Mouse (Mus musculus): ENCODE results near the gene Fam155a. TPM values are rescaled to one million over a fixed set of nuclear protein-coding genes. Genes with fewer than 3 reads are reported as not detected.

Fam155a gene
- polyA plus RNA-seq, 1 experiment from 2014 or later = 7.1 TPM

DNA sequence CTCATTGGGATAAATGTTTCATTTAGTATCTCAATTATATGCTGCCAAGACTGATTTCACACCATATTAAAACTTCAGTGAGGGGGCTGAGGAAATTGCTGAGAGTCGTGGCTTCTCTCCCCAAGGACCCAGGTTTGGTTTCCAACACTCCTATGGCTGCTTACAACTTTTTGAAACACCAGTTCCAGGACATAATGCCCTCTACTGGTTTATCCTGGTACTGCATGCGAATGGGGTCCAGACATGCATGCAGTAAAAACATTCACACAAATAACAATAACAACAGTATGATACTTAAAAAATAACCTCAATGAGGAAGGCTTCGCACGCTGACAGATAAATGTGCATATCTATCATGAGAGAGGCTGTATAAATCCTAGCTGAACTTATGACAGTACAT is 319.4 kb downstream of the Fam155a start:
- Histone ChIP-seq H3K27me3 (ENCODE audit: control insufficient read depth, insufficient read depth, low read length) (no peaks in the 10 kb centered on the region), H3K4me3 (ENCODE audit: low read depth, low read length) (no peak overlapping the region), H3K27ac (ENCODE audit: low read depth, low read length) (no peak overlapping the region), H3K4me1 (replicated peaks; ENCODE audit: control insufficient read depth, insufficient read depth, low read length) (no peaks in the 10 kb centered on the region), H3K9me3 (ENCODE audit: control insufficient read depth, low read length) (no peaks in the 10 kb centered on the region), H3K9ac (ENCODE audit: low read depth, low read length) (no peak overlapping the region), H3K36me3 (ENCODE audit: control insufficient read depth, insufficient read depth, low read length) (no peaks in the 10 kb centered on the region), H3K4me2 (replicated peaks; ENCODE audit: low read depth, low read length) (no peak overlapping the region)
- peak; percentile 21 for DNase-seq (ENCODE audit: low spot score)
- no peak for ATAC-seq (ENCODE audit: low FRiP score)
- 61% methylated on average over 4 of the region's 4 CpGs for WGBS

GRCm38 (mm10) chr8:9448613-9449012 is 322.3 kb downstream of the Fam155a start:
- DNase-seq (ENCODE audit: low spot score) = no peak
- no peaks in the 10 kb centered on the region for H3K4me1 ChIP-seq (replicated peaks; ENCODE audit: control insufficient read depth, insufficient read depth, low read length)
- H3K9ac ChIP-seq (ENCODE audit: low read depth, low read length) = no peak overlapping the region
- ATAC-seq (ENCODE audit: low FRiP score) = no peak
- peak overlapping the region; percentile 20; the same call in 1 of the 2 replicates for H3K27ac ChIP-seq (ENCODE audit: low read depth, low read length)
- H3K9me3 ChIP-seq (ENCODE audit: control insufficient read depth, low read length) = no peaks in the 10 kb centered on the region
- 72% methylated on average over 7 of the region's 7 CpGs for WGBS
- no peaks in the 10 kb centered on the region for H3K27me3 ChIP-seq (ENCODE audit: control insufficient read depth, insufficient read depth, low read length)
- H3K4me3 ChIP-seq (ENCODE audit: low read depth, low read length) = no peak overlapping the region
- H3K36me3 ChIP-seq (ENCODE audit: control insufficient read depth, insufficient read depth, low read length) = no peaks in the 10 kb centered on the region
- H3K4me2 ChIP-seq (replicated peaks; ENCODE audit: low read depth, low read length) = no peak overlapping the region

DNA sequence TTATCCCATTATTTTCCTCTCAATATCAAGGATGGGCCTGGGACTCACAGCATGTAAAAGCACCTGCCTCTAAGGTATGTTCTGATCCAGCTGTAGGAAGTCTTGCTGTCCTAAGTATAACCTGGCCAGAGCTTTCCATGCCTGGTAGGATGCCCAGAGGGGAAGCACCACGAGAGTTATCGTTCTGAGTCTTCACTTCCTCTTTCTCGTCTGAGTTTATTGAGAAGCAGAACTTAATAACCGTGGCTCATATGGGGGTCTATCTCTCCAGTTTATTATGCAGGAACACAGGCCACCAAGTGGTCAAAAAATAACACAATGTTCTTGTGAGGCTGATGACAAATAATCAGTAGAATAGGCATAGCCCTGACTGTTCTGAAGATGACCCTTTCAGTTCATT is 333.1 kb downstream of the Fam155a start:
- H3K36me3 ChIP-seq (ENCODE audit: control insufficient read depth, insufficient read depth, low read length) = no peaks in the 10 kb centered on the region
- H3K4me2 ChIP-seq (replicated peaks; ENCODE audit: low read depth, low read length) = no peak overlapping the region
- H3K27ac ChIP-seq (ENCODE audit: low read depth, low read length) = no peak overlapping the region
- H3K9me3 ChIP-seq (ENCODE audit: control insufficient read depth, low read length) = no peaks in the 10 kb centered on the region
- no peak for ATAC-seq (ENCODE audit: low FRiP score)
- no peak for DNase-seq (ENCODE audit: low spot score)
- H3K27me3 ChIP-seq (ENCODE audit: control insufficient read depth, insufficient read depth, low read length) = no peaks in the 10 kb centered on the region
- WGBS = 89% methylated on average over 4 of the region's 4 CpGs
- no peak overlapping the region for H3K9ac ChIP-seq (ENCODE audit: low read depth, low read length)
- H3K4me1 ChIP-seq (replicated peaks; ENCODE audit: control insufficient read depth, insufficient read depth, low read length) = no peaks in the 10 kb centered on the region
- H3K4me3 ChIP-seq (ENCODE audit: low read depth, low read length) = no peak overlapping the region

- H3K27me3 ChIP-seq (ENCODE audit: control insufficient read depth, insufficient read depth, low read length) = no peaks in the 10 kb centered on the region
- H3K4me1 ChIP-seq (replicated peaks; ENCODE audit: control insufficient read depth, insufficient read depth, low read length) = no peaks in the 10 kb centered on the region
- WGBS = 54% methylated on average over 10 of the region's 10 CpGs
- ATAC-seq (ENCODE audit: low FRiP score) (no peak), DNase-seq (ENCODE audit: low spot score) (peak; percentile 37)
- no peak overlapping the region for H3K9ac ChIP-seq (ENCODE audit: low read depth, low read length)
- no peaks in the 10 kb centered on the region for H3K9me3 ChIP-seq (ENCODE audit: control insufficient read depth, low read length)
- H3K36me3 ChIP-seq (ENCODE audit: control insufficient read depth, insufficient read depth, low read length) = no peaks in the 10 kb centered on the region
- H3K4me3 ChIP-seq (ENCODE audit: low read depth, low read length) = no peak overlapping the region
- no peak overlapping the region for H3K27ac ChIP-seq (ENCODE audit: low read depth, low read length)
- H3K4me2 ChIP-seq (replicated peaks; ENCODE audit: low read depth, low read length) = no peak overlapping the region
Measured at GRCm38 (mm10) chr8:9435501-9435900, 335.5 kb downstream of the Fam155a start.

GRCm38 (mm10) chr8:9432635-9433372 is 338.2 kb downstream of the Fam155a start:
- H3K27me3 ChIP-seq (ENCODE audit: control insufficient read depth, insufficient read depth, low read length) = no peaks in the 10 kb centered on the region
- H3K4me3 ChIP-seq (ENCODE audit: low read depth, low read length) = no peak overlapping the region
- no peak for ATAC-seq (ENCODE audit: low FRiP score)
- WGBS = 83% methylated on average over 11 of the region's 11 CpGs
- H3K27ac ChIP-seq (ENCODE audit: low read depth, low read length) = no peak overlapping the region
- no peaks in the 10 kb centered on the region for H3K36me3 ChIP-seq (ENCODE audit: control insufficient read depth, insufficient read depth, low read length)
- H3K9ac ChIP-seq (ENCODE audit: low read depth, low read length) = no peak overlapping the region
- DNase-seq (ENCODE audit: low spot score) = no peak
- H3K9me3 ChIP-seq (ENCODE audit: control insufficient read depth, low read length) = no peaks in the 10 kb centered on the region
- no peaks in the 10 kb centered on the region for H3K4me1 ChIP-seq (replicated peaks; ENCODE audit: control insufficient read depth, insufficient read depth, low read length)
- no peak overlapping the region for H3K4me2 ChIP-seq (replicated peaks; ENCODE audit: low read depth, low read length)

DNA sequence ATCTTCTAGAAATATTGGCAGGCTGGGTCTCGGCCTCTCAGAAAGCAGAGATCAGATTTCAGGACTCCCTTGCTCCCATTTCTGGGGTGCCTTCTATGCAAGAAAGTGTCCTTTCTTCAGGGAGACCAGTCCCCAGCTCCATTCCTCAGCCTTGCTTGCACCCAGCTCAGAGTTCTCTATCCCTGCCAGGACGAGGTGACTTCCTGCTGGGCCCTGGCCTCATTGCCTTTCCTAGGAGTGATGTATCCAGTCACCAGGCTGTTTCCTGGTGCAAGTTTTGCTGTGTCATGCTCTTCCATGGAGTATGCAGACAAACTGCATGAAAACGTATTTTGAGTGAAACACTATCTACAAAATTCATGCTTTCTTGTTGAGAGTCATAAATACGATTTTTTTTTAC is 342.1 kb downstream of the Fam155a start:
- ATAC-seq (ENCODE audit: low FRiP score) = no peak
- H3K27me3 ChIP-seq (ENCODE audit: control insufficient read depth, insufficient read depth, low read length) = no peaks in the 10 kb centered on the region

DNA sequence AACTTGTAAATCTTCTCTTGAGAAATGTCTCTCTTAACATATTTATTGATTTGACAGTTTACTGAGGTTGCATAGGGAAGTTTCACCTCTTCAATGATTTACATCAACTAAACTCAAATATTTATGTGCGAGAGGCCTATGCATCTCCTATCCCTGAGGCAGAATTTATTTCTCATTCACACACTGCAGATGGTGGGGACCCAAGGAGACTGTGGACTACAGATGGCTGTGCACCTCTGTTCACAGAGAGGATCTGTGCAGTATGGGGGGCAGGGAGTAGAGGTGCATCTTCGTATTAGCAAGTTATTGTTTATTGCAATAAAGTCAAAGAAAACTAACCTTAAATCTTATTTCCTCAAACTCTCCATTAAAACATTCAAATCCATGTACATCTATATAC is 346.9 kb downstream of the Fam155a start:
- H3K27ac ChIP-seq (ENCODE audit: low read depth, low read length) = no peak overlapping the region
- H3K9ac ChIP-seq (ENCODE audit: low read depth, low read length) = no peak overlapping the region
- H3K9me3 ChIP-seq (ENCODE audit: control insufficient read depth, low read length) = no peaks in the 10 kb centered on the region
- no peak for ATAC-seq (ENCODE audit: low FRiP score)
- WGBS = 90% methylated on average over 2 of the region's 2 CpGs
- H3K36me3 ChIP-seq (ENCODE audit: control insufficient read depth, insufficient read depth, low read length) = no peaks in the 10 kb centered on the region
- no peak overlapping the region for H3K4me3 ChIP-seq (ENCODE audit: low read depth, low read length)
- no peak for DNase-seq (ENCODE audit: low spot score)
- H3K4me2 ChIP-seq (replicated peaks; ENCODE audit: low read depth, low read length) = no peak overlapping the region
- no peaks in the 10 kb centered on the region for H3K4me1 ChIP-seq (replicated peaks; ENCODE audit: control insufficient read depth, insufficient read depth, low read length)
- no peaks in the 10 kb centered on the region for H3K27me3 ChIP-seq (ENCODE audit: control insufficient read depth, insufficient read depth, low read length)

More for the DNA sequence above, 342.1 kb downstream of the Fam155a start:
- DNase-seq (ENCODE audit: low spot score) = no peak
- Histone ChIP-seq H3K36me3 (ENCODE audit: control insufficient read depth, insufficient read depth, low read length) (no peaks in the 10 kb centered on the region), H3K9ac (ENCODE audit: low read depth, low read length) (no peak overlapping the region), H3K9me3 (ENCODE audit: control insufficient read depth, low read length) (no peaks in the 10 kb centered on the region), H3K4me2 (replicated peaks; ENCODE audit: low read depth, low read length) (no peak overlapping the region), H3K4me1 (replicated peaks; ENCODE audit: control insufficient read depth, insufficient read depth, low read length) (no peaks in the 10 kb centered on the region), H3K4me3 (ENCODE audit: low read depth, low read length) (no peak overlapping the region), H3K27ac (ENCODE audit: low read depth, low read length) (no peak overlapping the region)
- 67% methylated on average over 4 of the region's 4 CpGs for WGBS

DNA sequence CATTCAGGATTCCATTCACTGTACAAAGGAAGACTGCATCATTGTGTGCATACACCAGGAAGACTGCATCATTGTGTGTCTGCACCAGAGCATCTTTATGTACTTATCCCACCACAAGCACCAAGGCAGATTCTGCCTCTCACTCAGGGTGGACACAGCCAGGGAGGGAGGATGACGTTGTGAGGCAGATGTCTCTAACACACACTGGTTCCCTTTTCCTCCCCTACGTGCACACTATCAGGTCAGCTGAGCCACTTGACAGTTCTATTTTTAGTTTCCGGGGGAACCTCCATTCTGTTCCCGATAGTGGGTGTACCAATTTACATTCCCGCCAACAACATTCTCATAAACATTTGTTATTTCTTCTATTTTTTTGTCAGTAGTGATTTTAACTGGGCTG is 347.4 kb downstream of the Fam155a start:
- no peak overlapping the region for H3K4me2 ChIP-seq (replicated peaks; ENCODE audit: low read depth, low read length)
- no peaks in the 10 kb centered on the region for H3K4me1 ChIP-seq (replicated peaks; ENCODE audit: control insufficient read depth, insufficient read depth, low read length)
- H3K27me3 ChIP-seq (ENCODE audit: control insufficient read depth, insufficient read depth, low read length) = no peaks in the 10 kb centered on the region
- ATAC-seq (ENCODE audit: low FRiP score) (no peak), DNase-seq (ENCODE audit: low spot score) (no peak)
- no peaks in the 10 kb centered on the region for H3K36me3 ChIP-seq (ENCODE audit: control insufficient read depth, insufficient read depth, low read length)
- H3K9me3 ChIP-seq (ENCODE audit: control insufficient read depth, low read length) = no peaks in the 10 kb centered on the region
- H3K4me3 ChIP-seq (ENCODE audit: low read depth, low read length) = no peak overlapping the region
- H3K9ac ChIP-seq (ENCODE audit: low read depth, low read length) = no peak overlapping the region
- H3K27ac ChIP-seq (ENCODE audit: low read depth, low read length) = no peak overlapping the region
- WGBS = 72% methylated on average over 5 of the region's 5 CpGs

DNA sequence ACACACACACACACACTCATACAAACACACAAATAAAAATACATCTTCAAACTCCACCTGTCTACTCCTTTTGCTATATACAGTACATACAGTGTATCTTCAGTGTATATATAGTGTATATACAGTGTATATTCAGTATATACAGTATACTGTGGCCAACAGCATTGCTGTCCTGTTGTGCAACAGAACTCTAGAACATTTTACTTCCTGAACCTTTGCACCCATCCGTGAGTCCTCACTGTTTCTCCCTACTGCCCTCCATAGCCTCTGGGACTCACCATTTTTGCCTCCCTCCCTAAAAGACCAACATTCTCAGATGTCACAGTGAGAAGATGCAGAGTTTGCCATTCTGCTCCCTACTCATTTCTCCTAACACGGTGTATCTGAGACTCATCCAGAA is 347.8 kb downstream of the Fam155a start:
- no peaks in the 10 kb centered on the region for H3K4me1 ChIP-seq (replicated peaks; ENCODE audit: control insufficient read depth, insufficient read depth, low read length)
- H3K27ac ChIP-seq (ENCODE audit: low read depth, low read length) = no peak overlapping the region
- ATAC-seq (ENCODE audit: low FRiP score) (no peak), DNase-seq (ENCODE audit: low spot score) (no peak)
- no peaks in the 10 kb centered on the region for H3K9me3 ChIP-seq (ENCODE audit: control insufficient read depth, low read length)
- no peak overlapping the region for H3K4me2 ChIP-seq (replicated peaks; ENCODE audit: low read depth, low read length)
- H3K36me3 ChIP-seq (ENCODE audit: control insufficient read depth, insufficient read depth, low read length) = no peaks in the 10 kb centered on the region
- no peak overlapping the region for H3K9ac ChIP-seq (ENCODE audit: low read depth, low read length)
- WGBS = 91% methylated on average over 2 of the region's 2 CpGs
- H3K4me3 ChIP-seq (ENCODE audit: low read depth, low read length) = no peak overlapping the region
- H3K27me3 ChIP-seq (ENCODE audit: control insufficient read depth, insufficient read depth, low read length) = no peaks in the 10 kb centered on the region
